Mouse (Mus musculus): ENCODE measurements around the gene Cnr2.
A peak's percentile ranks its signal among the peaks of the same experiment; 100 is the strongest.

The Cnr2 gene

GRCm38 (mm10) chr4:135909326-135910066 is 14.3 kb downstream of the Cnr2 start:
- DNase-seq (ENCODE audit: low read depth) = no peak

GRCm38 (mm10) chr4:135911531-135911930 is 16.3 kb downstream of the Cnr2 start:
- no peak for DNase-seq (ENCODE audit: low read depth)

- peak; percentile 7 for DNase-seq (ENCODE audit: low read depth)
These were observed 17.0 kb downstream of the Cnr2 start for GRCm38 (mm10) chr4:135912164-135912563.

- no peak for DNase-seq (ENCODE audit: low read depth)
These were observed 17.6 kb downstream of the Cnr2 start for GRCm38 (mm10) chr4:135912835-135913234.

GRCm38 (mm10) chr4:135913433-135913832 is 18.2 kb downstream of the Cnr2 start:
- DNase-seq (ENCODE audit: low read depth) = no peak

GRCm38 (mm10) chr4:135918635-135919279 is 23.6 kb downstream of the Cnr2 start:
- DNase-seq (ENCODE audit: low read depth) = no peak

GRCm38 (mm10) chr4:135919280-135919639 is 24.1 kb downstream of the Cnr2 start:
- DNase-seq (ENCODE audit: low read depth) = no peak

- peak; percentile 95 for DNase-seq (ENCODE audit: low read depth)
These were observed 25.4 kb downstream of the Cnr2 start, which contains the start of gene Fuca1 for GRCm38 (mm10) chr4:135920304-135921241. TSS of gene Fuca1 (plus strand) at chr4:135920735.

GRCm38 (mm10) chr4:135921257-135922120 is 26.3 kb downstream of the Cnr2 start:
- peak; percentile 68 for DNase-seq (ENCODE audit: low read depth)

- no peak for DNase-seq (ENCODE audit: low read depth)
These were observed 27.0 kb downstream of the Cnr2 start for GRCm38 (mm10) chr4:135922190-135922589.

GRCm38 (mm10) chr4:135924418-135924817 is 29.2 kb downstream of the Cnr2 start:
- no peak for DNase-seq (ENCODE audit: low read depth)

- DNase-seq (ENCODE audit: low read depth) = no peak
These were observed 30.1 kb downstream of the Cnr2 start for GRCm38 (mm10) chr4:135925341-135925740.

- no peak for DNase-seq (ENCODE audit: low read depth)
These were observed 31.1 kb downstream of the Cnr2 start for GRCm38 (mm10) chr4:135926195-135926808.

- no peak for DNase-seq (ENCODE audit: low read depth)
These were observed 31.7 kb downstream of the Cnr2 start for GRCm38 (mm10) chr4:135926861-135927260.

- no peak for DNase-seq (ENCODE audit: low read depth)
These were observed 33.2 kb downstream of the Cnr2 start for GRCm38 (mm10) chr4:135928376-135928775.

GRCm38 (mm10) chr4:135929405-135929804 is 34.2 kb downstream of the Cnr2 start:
- no peak for DNase-seq (ENCODE audit: low read depth)

- DNase-seq (ENCODE audit: low read depth) = no peak
These were observed 34.6 kb downstream of the Cnr2 start for GRCm38 (mm10) chr4:135929828-135930227.

- DNase-seq (ENCODE audit: low read depth) = no peak
These were observed 35.0 kb downstream of the Cnr2 start for GRCm38 (mm10) chr4:135930239-135930638.

- DNase-seq (ENCODE audit: low read depth) = peak; percentile 50
These were observed 36.6 kb downstream of the Cnr2 start for GRCm38 (mm10) chr4:135931832-135932231.

- DNase-seq (ENCODE audit: low read depth) = no peak
These were observed 39.7 kb downstream of the Cnr2 start for GRCm38 (mm10) chr4:135934708-135935500.

All from NIH3T3 (cell line).